Mouse (Mus musculus): Measurements from ENCODE around the gene Bcam. TPM values are rescaled to one million over a fixed set of nuclear protein-coding genes. Genes with fewer than 3 reads are reported as not detected.
A peak's percentile ranks its signal among the peaks of the same experiment; 100 is the strongest.

The Bcam gene
- total RNA-seq, 2 experiments from 2014 or later = 210 to 232 TPM

GRCm38 (mm10) chr7:19789904-19790347 lies 19.1 kb upstream of the Bcam start:
- intact Hi-C loops (cut with DNase I) = loop anchor here (1.0 to 2.0 kb wide), 2 partner anchors 40 to 121 kb away; partner anchors contain the start of gene Nectin2
- peak; percentile 94 to 98 for DNase-seq

- intact Hi-C loops (cut with DNase I) = no loop called here
- no peak for DNase-seq
Observed at GRCm38 (mm10) chr7:19785874-19786458, 15.2 kb upstream of the Bcam start.

GRCm38 (mm10) chr7:19784764-19785535 lies 14.1 kb upstream of the Bcam start:
- no peak for DNase-seq
- intact Hi-C loops (cut with DNase I) = loop anchor here (1.0 kb wide), 1 partner anchor 35 kb away; the partner anchor contains the start of gene Nectin2

- intact Hi-C loops (cut with DNase I) = loop anchor here (1.0 kb wide), 1 partner anchor 33 kb away; the partner anchor contains the start of gene Nectin2
- peak; percentile 64 to 75 for DNase-seq
Observed at GRCm38 (mm10) chr7:19783630-19784029, 12.8 kb upstream of the Bcam start.

GRCm38 (mm10) chr7:19782645-19783044 lies 11.8 kb upstream of the Bcam start:
- DNase-seq = peak; percentile 50 to 53
- intact Hi-C loops (cut with DNase I) = loop anchor here (1.0 kb wide), 1 partner anchor 26 kb away; no protein-coding TSS in a partner anchor

GRCm38 (mm10) chr7:19781741-19782140 lies 10.9 kb upstream of the Bcam start:
- intact Hi-C loops (cut with DNase I) = loop anchor here (1.0 kb wide), 1 partner anchor 25 kb away; no protein-coding TSS in a partner anchor
- no peak for DNase-seq

GRCm38 (mm10) chr7:19779903-19780302 lies 9.1 kb upstream of the Bcam start:
- DNase-seq = no peak
- intact Hi-C loops (cut with DNase I) = no loop called here

GRCm38 (mm10) chr7:19778645-19779044 lies 7.8 kb upstream of the Bcam start:
- no peak for DNase-seq
- intact Hi-C loops (cut with DNase I) = no loop called here

GRCm38 (mm10) chr7:19777049-19777723 lies 6.4 kb upstream of the Bcam start:
- intact Hi-C loops (cut with DNase I) = no loop called here
- DNase-seq = peak in 1 of 2 experiments; percentile 36

- DNase-seq = no peak
Observed at GRCm38 (mm10) chr7:19771682-19772081, 866 bp upstream of the Bcam start.

GRCm38 (mm10) chr7:19770375-19770754 lies 451 bp downstream of the Bcam start:
- intact Hi-C loops (cut with DNase I) = no loop called here
- DNase-seq = peak; percentile 90 to 94

More at GRCm38 (mm10) chr7:19771682-19772081, 866 bp upstream of the Bcam start:
- intact Hi-C loops (cut with DNase I) = no loop called here

GRCm38 (mm10) chr7:19769434-19770374 lies 1.1 kb downstream of the Bcam start:
- intact Hi-C loops (cut with DNase I) = no loop called here
- no peak for DNase-seq

- intact Hi-C loops (cut with DNase I) = no loop called here
- no peak for DNase-seq
Observed at GRCm38 (mm10) chr7:19769001-19769400, 1.8 kb downstream of the Bcam start.

GRCm38 (mm10) chr7:19768251-19768650 lies 2.6 kb downstream of the Bcam start:
- no peak for DNase-seq

GRCm38 (mm10) chr7:19764581-19764980 lies 6.2 kb downstream of the Bcam start:
- intact Hi-C loops (cut with DNase I) = no loop called here
- no peak for DNase-seq

More at GRCm38 (mm10) chr7:19768251-19768650, 2.6 kb downstream of the Bcam start:
- intact Hi-C loops (cut with DNase I) = loop anchor here (1.0 kb wide), 1 partner anchor 10 kb away; no protein-coding TSS in a partner anchor

- intact Hi-C loops (cut with DNase I) = no loop called here
- DNase-seq = no peak
Observed at GRCm38 (mm10) chr7:19763829-19764477, 6.9 kb downstream of the Bcam start.

- no peak for DNase-seq
Observed at GRCm38 (mm10) chr7:19762283-19762682, 8.5 kb downstream of the Bcam start.

GRCm38 (mm10) chr7:19760021-19760420 lies 10.8 kb downstream of the Bcam start:
- DNase-seq = no peak
- intact Hi-C loops (cut with DNase I) = no loop called here

More at GRCm38 (mm10) chr7:19762283-19762682, 8.5 kb downstream of the Bcam start:
- intact Hi-C loops (cut with DNase I) = no loop called here

GRCm38 (mm10) chr7:19758623-19759022 lies 12.2 kb downstream of the Bcam start:
- no peak for DNase-seq
- intact Hi-C loops (cut with DNase I) = loop anchor here (1.0 kb wide), 1 partner anchor 10 kb away; no protein-coding TSS in a partner anchor

All from heart, postnatal 36 days (tissue).